Mouse (Mus musculus): ENCODE results near the gene Cdc20b. TPM values are rescaled to one million over a fixed set of nuclear protein-coding genes. Genes with fewer than 3 reads are reported as not detected.
A peak's percentile ranks its signal among the peaks of the same experiment; 100 is the strongest.

Gene Cdc20b
- polyA plus RNA-seq, 1 experiment, result not detected

GRCm38 (mm10) chr13:112988866-112989265 is 46.0 kb upstream of the Cdc20b start:
- no peaks in the 10 kb centered on the region for H3K4me1 ChIP-seq (ENCODE audit: control insufficient read depth, insufficient read depth, low read length)
- H3K9me3 ChIP-seq (replicated peaks; ENCODE audit: control insufficient read depth, insufficient read depth, low read length, poor library complexity, severe bottlenecking), result no peaks in the 10 kb centered on the region
- TF ChIP-seq EP300 (IDR thresholded peaks at IDR 0.05; ENCODE audit: insufficient read depth, low read depth, low read length), result no peak
- TF ChIP-seq CTCF (IDR thresholded peaks at IDR 0.05; ENCODE audit: low read depth, low read length), result peak; percentile 8
- peak overlapping the region; percentile 50 for H3K4me3 ChIP-seq (ENCODE audit: low read depth, low read length)
- H3K27me3 ChIP-seq (ENCODE audit: control insufficient read depth, insufficient read depth, low read length, poor library complexity, severe bottlenecking), result peaks cover 23% of the 10 kb centered on the region
- H3K27ac ChIP-seq (ENCODE audit: insufficient read depth, low read length), result no peak overlapping the region
- H3K36me3 ChIP-seq (ENCODE audit: control insufficient read depth, insufficient read depth, low read length, poor library complexity, severe bottlenecking), result no peaks in the 10 kb centered on the region
- no peak overlapping the region for H3K9ac ChIP-seq (ENCODE audit: low read depth, poor library complexity, severe bottlenecking)

DNA sequence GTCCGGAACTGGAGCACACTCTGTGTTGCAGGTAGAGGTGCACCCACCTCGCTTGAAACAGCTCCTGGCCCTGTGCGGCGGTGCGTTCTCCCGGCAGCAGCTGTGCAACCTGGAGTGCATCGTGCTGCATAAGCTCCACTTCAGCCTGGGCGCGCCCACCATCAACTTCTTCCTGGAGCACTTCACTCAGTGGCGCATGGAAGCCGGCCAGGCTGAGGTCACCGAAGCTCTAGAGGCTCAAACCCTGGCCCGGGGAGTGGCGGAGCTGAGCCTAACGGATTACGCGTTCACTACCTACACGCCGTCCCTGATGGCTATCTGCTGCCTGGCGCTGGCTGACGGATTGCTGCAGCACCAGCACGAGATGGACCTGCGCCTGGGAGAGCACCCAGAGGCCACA is 45.4 kb upstream of the Cdc20b start:
- peaks cover 24% of the 10 kb centered on the region for H3K27me3 ChIP-seq (ENCODE audit: control insufficient read depth, insufficient read depth, low read length, poor library complexity, severe bottlenecking)
- H3K4me1 ChIP-seq (ENCODE audit: control insufficient read depth, insufficient read depth, low read length), result no peaks in the 10 kb centered on the region
- H3K27ac ChIP-seq (ENCODE audit: insufficient read depth, low read length), result no peak overlapping the region

GRCm38 (mm10) chr13:112990346-112990745 is 44.6 kb upstream of the Cdc20b start:
- no peaks in the 10 kb centered on the region for H3K4me1 ChIP-seq (ENCODE audit: control insufficient read depth, insufficient read depth, low read length)

More for the DNA sequence above, 45.4 kb upstream of the Cdc20b start:
- H3K9me3 ChIP-seq (replicated peaks; ENCODE audit: control insufficient read depth, insufficient read depth, low read length, poor library complexity, severe bottlenecking), result no peaks in the 10 kb centered on the region
- no peak overlapping the region for H3K9ac ChIP-seq (ENCODE audit: low read depth, poor library complexity, severe bottlenecking)
- H3K36me3 ChIP-seq (ENCODE audit: control insufficient read depth, insufficient read depth, low read length, poor library complexity, severe bottlenecking), result no peaks in the 10 kb centered on the region
- TF ChIP-seq CTCF (IDR thresholded peaks at IDR 0.05; ENCODE audit: low read depth, low read length), result no peak
- TF ChIP-seq POLR2A (IDR thresholded peaks at IDR 0.05; ENCODE audit: insufficient read depth, low read length), result no peak
- TF ChIP-seq EP300 (IDR thresholded peaks at IDR 0.05; ENCODE audit: insufficient read depth, low read depth, low read length), result no peak
- H3K4me3 ChIP-seq (ENCODE audit: low read depth, low read length), result peak overlapping the region; percentile 11; the same call in 1 of the 2 replicates

DNA sequence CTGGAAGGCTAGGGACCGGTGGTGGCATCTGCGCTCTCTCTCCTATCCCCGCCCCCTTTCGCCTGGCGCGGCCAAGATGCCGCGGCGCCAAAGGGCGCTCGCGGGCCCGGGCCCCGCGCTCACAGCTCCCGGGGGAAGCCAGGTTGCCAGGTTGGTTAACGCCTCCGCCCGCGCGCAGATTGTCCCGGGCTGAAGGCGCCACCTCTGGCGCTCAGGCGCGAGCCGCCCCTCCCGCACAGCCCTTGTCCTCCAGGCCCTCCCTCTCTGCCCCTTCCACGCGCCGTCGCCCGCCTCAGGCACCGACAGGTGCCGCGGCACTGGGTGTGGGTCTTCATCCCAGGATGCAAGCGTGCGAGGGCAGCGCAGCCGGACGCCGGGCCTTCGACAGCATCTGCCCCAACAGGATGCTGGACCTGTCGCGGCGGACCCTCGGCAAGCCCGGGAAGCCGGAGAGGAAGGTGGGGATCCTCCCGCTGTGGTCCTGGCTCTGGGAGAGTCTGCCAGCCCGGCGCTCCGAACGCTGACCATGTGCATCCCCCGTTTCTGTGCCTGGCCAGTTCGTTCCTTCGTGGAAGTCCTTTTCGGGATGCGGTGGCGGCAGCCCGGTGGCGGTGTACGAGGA is 41.3 kb upstream of the Cdc20b start, which contains the start of gene Mcidas:
TSS of gene Mcidas (plus strand) at position 315 of the 622 bp plus-strand sequence.
- no peak for TF ChIP-seq CTCF (IDR thresholded peaks at IDR 0.05; ENCODE audit: low read depth, low read length)
- no peak for TF ChIP-seq POLR2A (IDR thresholded peaks at IDR 0.05; ENCODE audit: insufficient read depth, low read length)
- TF ChIP-seq EP300 (IDR thresholded peaks at IDR 0.05; ENCODE audit: insufficient read depth, low read depth, low read length), result no peak
- Histone ChIP-seq H3K27me3 (ENCODE audit: control insufficient read depth, insufficient read depth, low read length, poor library complexity, severe bottlenecking) (peaks cover 19% of the 10 kb centered on the region), H3K9me3 (replicated peaks; ENCODE audit: control insufficient read depth, insufficient read depth, low read length, poor library complexity, severe bottlenecking) (no peaks in the 10 kb centered on the region), H3K9ac (ENCODE audit: low read depth, poor library complexity, severe bottlenecking) (peak within 1 kb of the TSS; percentile 31), H3K4me1 (ENCODE audit: control insufficient read depth, insufficient read depth, low read length) (no peaks in the 10 kb centered on the region), H3K4me3 (ENCODE audit: low read depth, low read length) (peak within 1 kb of the TSS; percentile 79), H3K27ac (ENCODE audit: insufficient read depth, low read length) (no peak within 1 kb of the TSS), H3K36me3 (ENCODE audit: control insufficient read depth, insufficient read depth, low read length, poor library complexity, severe bottlenecking) (no peaks in the 10 kb centered on the region)

More at GRCm38 (mm10) chr13:112990346-112990745, 44.6 kb upstream of the Cdc20b start:
- Histone ChIP-seq H3K4me3 (ENCODE audit: low read depth, low read length) (no peak overlapping the region), H3K27me3 (ENCODE audit: control insufficient read depth, insufficient read depth, low read length, poor library complexity, severe bottlenecking) (peaks cover 24% of the 10 kb centered on the region), H3K27ac (ENCODE audit: insufficient read depth, low read length) (no peak overlapping the region), H3K9ac (ENCODE audit: low read depth, poor library complexity, severe bottlenecking) (no peak overlapping the region), H3K36me3 (ENCODE audit: control insufficient read depth, insufficient read depth, low read length, poor library complexity, severe bottlenecking) (no peaks in the 10 kb centered on the region), H3K9me3 (replicated peaks; ENCODE audit: control insufficient read depth, insufficient read depth, low read length, poor library complexity, severe bottlenecking) (no peaks in the 10 kb centered on the region)
- TF ChIP-seq EP300 (IDR thresholded peaks at IDR 0.05; ENCODE audit: insufficient read depth, low read depth, low read length) (no peak), CTCF (IDR thresholded peaks at IDR 0.05; ENCODE audit: low read depth, low read length) (no peak), POLR2A (IDR thresholded peaks at IDR 0.05; ENCODE audit: insufficient read depth, low read length) (no peak)

DNA sequence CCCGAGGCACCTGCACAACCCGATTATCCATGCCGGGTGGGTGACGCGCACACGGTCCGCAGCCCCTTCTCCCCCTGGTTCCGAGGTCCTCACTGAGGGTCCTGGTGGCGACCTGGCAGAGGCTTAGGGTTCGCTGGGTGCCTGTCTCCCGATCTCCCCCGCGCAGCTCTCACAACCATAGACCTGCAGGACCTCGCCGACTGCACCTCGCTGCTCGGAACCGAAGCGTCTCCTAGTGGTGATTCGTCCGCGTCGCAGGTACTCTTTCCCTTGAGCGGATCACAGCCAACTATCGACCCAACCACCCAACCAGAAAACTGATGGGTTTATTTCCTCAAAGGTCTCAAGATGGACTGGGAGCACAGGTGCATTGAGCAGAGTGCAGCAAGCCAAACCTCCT is 40.7 kb upstream of the Cdc20b start:
- H3K36me3 ChIP-seq (ENCODE audit: control insufficient read depth, insufficient read depth, low read length, poor library complexity, severe bottlenecking), result no peaks in the 10 kb centered on the region
- H3K4me3 ChIP-seq (ENCODE audit: low read depth, low read length), result peak overlapping the region; percentile 79
- no peak for TF ChIP-seq EP300 (IDR thresholded peaks at IDR 0.05; ENCODE audit: insufficient read depth, low read depth, low read length)
- peak; percentile 94 for TF ChIP-seq CTCF (IDR thresholded peaks at IDR 0.05; ENCODE audit: low read depth, low read length)
- H3K4me1 ChIP-seq (ENCODE audit: control insufficient read depth, insufficient read depth, low read length), result no peaks in the 10 kb centered on the region
- H3K27ac ChIP-seq (ENCODE audit: insufficient read depth, low read length), result no peak overlapping the region
- no peaks in the 10 kb centered on the region for H3K9me3 ChIP-seq (replicated peaks; ENCODE audit: control insufficient read depth, insufficient read depth, low read length, poor library complexity, severe bottlenecking)
- peak overlapping the region; percentile 31 for H3K9ac ChIP-seq (ENCODE audit: low read depth, poor library complexity, severe bottlenecking)
- peaks cover 19% of the 10 kb centered on the region for H3K27me3 ChIP-seq (ENCODE audit: control insufficient read depth, insufficient read depth, low read length, poor library complexity, severe bottlenecking)

DNA sequence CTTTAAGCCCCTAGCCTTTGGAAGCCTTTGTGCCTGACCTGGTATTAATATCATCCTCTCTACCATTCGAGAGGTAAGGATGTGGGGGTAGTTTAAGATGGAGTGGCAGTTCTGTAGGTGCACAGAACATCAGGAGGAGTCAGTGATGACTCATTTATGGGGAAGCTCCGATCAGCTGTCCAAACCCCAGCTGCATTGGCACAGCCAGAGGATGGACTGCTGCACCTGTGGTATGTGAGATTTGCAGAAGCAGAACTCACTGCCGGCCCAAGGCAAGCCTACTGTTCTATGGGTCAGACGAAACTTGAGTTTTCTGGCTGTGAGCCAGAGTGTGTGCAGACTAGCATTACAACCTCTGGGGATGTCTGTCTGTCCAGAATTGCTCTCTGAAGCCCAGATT is 38.5 kb upstream of the Cdc20b start:
- H3K9ac ChIP-seq (ENCODE audit: low read depth, poor library complexity, severe bottlenecking), result no peak overlapping the region
- TF ChIP-seq POLR2A (IDR thresholded peaks at IDR 0.05; ENCODE audit: insufficient read depth, low read length), result no peak
- TF ChIP-seq EP300 (IDR thresholded peaks at IDR 0.05; ENCODE audit: insufficient read depth, low read depth, low read length), result no peak
- TF ChIP-seq CTCF (IDR thresholded peaks at IDR 0.05; ENCODE audit: low read depth, low read length), result no peak
- no peak overlapping the region for H3K4me3 ChIP-seq (ENCODE audit: low read depth, low read length)
- H3K36me3 ChIP-seq (ENCODE audit: control insufficient read depth, insufficient read depth, low read length, poor library complexity, severe bottlenecking), result no peaks in the 10 kb centered on the region
- H3K27me3 ChIP-seq (ENCODE audit: control insufficient read depth, insufficient read depth, low read length, poor library complexity, severe bottlenecking), result peaks cover 13% of the 10 kb centered on the region
- no peaks in the 10 kb centered on the region for H3K4me1 ChIP-seq (ENCODE audit: control insufficient read depth, insufficient read depth, low read length)
- H3K9me3 ChIP-seq (replicated peaks; ENCODE audit: control insufficient read depth, insufficient read depth, low read length, poor library complexity, severe bottlenecking), result no peaks in the 10 kb centered on the region
- no peak overlapping the region for H3K27ac ChIP-seq (ENCODE audit: insufficient read depth, low read length)
